Mouse (Mus musculus): ENCODE measurements around the gene B4galt4. TPM values are rescaled to one million over a fixed set of nuclear protein-coding genes. Genes with fewer than 3 reads are reported as not detected.

The B4galt4 gene
- polyA plus RNA-seq, 2 experiments, result 18.7 to 30.9 TPM

DNA sequence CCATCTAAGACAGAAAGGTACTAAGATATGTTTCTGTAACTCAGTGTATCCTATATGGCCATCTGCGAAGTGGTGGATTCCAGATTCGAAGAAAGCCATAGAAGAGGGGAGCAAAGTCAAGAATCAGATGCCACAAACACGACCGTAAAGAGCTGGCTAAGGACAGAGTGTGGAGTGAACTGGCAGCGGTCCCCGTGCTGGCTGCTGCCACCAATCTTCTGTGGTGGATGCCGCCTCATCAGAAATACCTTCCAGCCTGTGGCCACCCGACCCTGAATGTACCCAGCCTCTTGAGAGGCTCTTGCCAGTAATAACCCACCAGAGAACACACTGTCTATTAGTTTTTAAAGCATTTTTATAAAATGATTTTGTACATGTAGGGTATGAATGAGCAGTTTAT lies 26.3 kb downstream of the B4galt4 start:
- Histone ChIP-seq H3K27ac (replicated peaks; ENCODE audit: low read depth, low read length) (no peak overlapping the region), H3K4me3 (replicated peaks; ENCODE audit: low read length) (no peak overlapping the region), H3K9me3 (ENCODE audit: control insufficient read depth, low read length) (no peaks in the 10 kb centered on the region), H3K27me3 (ENCODE audit: control insufficient read depth, insufficient read depth, low read length) (no peaks in the 10 kb centered on the region), H3K4me1 (ENCODE audit: control insufficient read depth, insufficient read depth, low read length) (no peaks in the 10 kb centered on the region), H3K4me2 (replicated peaks; ENCODE audit: low read depth, low read length, severe bottlenecking) (no peak overlapping the region), H3K9ac (ENCODE audit: low read depth, low read length, severe bottlenecking) (no peak overlapping the region), H3K36me3 (ENCODE audit: control insufficient read depth, insufficient read depth, low read length) (peaks cover 40% of the 10 kb centered on the region)
- ATAC-seq (ENCODE audit: low FRiP score, low read depth) (no peak), DNase-seq (ENCODE audit: low spot score) (no peak)
- 91% methylated on average over 8 of the region's 8 CpGs for WGBS
- no peak for TF ChIP-seq POLR2A (IDR thresholded peaks at IDR 0.05; ENCODE audit: borderline replicate concordance, extremely low read depth, insufficient read depth, insufficient read length)

DNA sequence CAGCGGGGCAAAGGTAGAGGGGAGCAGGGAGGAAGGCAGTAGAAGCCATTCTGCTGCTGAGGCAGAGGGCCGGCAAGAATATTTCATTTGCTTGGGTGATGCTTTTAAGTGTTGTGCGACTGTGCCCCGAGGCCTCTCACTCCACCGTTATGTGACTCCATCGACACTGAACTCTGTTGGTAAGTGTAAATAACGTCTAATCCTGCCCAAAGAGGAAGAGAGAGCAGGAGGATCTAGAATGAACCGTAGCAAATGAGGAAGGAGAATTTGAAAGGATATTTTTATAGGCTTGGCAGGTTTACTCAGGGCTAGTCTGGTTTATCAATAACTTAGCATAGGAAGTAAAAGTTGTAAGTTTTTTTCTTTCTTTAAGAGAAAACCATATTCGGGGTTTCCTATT lies 27.5 kb downstream of the B4galt4 start:
- ATAC-seq (ENCODE audit: low FRiP score, low read depth) (no peak), DNase-seq (ENCODE audit: low spot score) (no peak)
- Histone ChIP-seq H3K27ac (replicated peaks; ENCODE audit: low read depth, low read length) (no peak overlapping the region), H3K9me3 (ENCODE audit: control insufficient read depth, low read length) (no peaks in the 10 kb centered on the region), H3K4me1 (ENCODE audit: control insufficient read depth, insufficient read depth, low read length) (no peaks in the 10 kb centered on the region), H3K4me2 (replicated peaks; ENCODE audit: low read depth, low read length, severe bottlenecking) (no peak overlapping the region), H3K36me3 (ENCODE audit: control insufficient read depth, insufficient read depth, low read length) (peaks cover 37% of the 10 kb centered on the region), H3K27me3 (ENCODE audit: control insufficient read depth, insufficient read depth, low read length) (no peaks in the 10 kb centered on the region), H3K9ac (ENCODE audit: low read depth, low read length, severe bottlenecking) (no peak overlapping the region), H3K4me3 (replicated peaks; ENCODE audit: low read length) (no peak overlapping the region)
- 72% methylated on average over 9 of the region's 9 CpGs for WGBS
- no peak for TF ChIP-seq POLR2A (IDR thresholded peaks at IDR 0.05; ENCODE audit: borderline replicate concordance, extremely low read depth, insufficient read depth, insufficient read length)

DNA sequence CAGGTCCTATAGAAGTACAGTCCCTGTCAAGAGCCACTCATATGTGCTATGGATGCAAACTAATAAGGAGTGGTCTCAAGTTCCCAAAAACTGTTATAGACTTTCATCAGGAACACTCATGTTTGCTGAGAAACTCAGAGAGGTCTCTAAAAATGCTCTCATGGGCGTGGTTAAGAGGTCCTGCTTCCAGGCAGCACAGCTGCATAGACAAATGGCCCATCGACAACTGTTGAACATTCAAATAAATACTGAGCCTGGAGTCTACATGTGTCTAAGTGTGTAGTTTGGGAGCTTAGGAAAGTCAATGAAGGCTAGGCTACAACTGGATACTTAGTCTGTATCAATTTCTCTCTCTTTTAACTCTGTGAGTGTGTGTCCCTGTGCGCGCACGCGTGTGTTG lies 29.1 kb downstream of the B4galt4 start:
- DNase-seq (ENCODE audit: low spot score) (no peak), ATAC-seq (ENCODE audit: low FRiP score, low read depth) (no peak; the same call in 1 of the 2 replicates)
- TF ChIP-seq POLR2A (IDR thresholded peaks at IDR 0.05; ENCODE audit: borderline replicate concordance, extremely low read depth, insufficient read depth, insufficient read length), result no peak
- Histone ChIP-seq H3K4me1 (ENCODE audit: control insufficient read depth, insufficient read depth, low read length) (no peaks in the 10 kb centered on the region), H3K9ac (ENCODE audit: low read depth, low read length, severe bottlenecking) (no peak overlapping the region), H3K9me3 (ENCODE audit: control insufficient read depth, low read length) (no peaks in the 10 kb centered on the region), H3K4me3 (replicated peaks; ENCODE audit: low read length) (no peak overlapping the region), H3K27me3 (ENCODE audit: control insufficient read depth, insufficient read depth, low read length) (no peaks in the 10 kb centered on the region), H3K36me3 (ENCODE audit: control insufficient read depth, insufficient read depth, low read length) (peaks cover 27% of the 10 kb centered on the region), H3K4me2 (replicated peaks; ENCODE audit: low read depth, low read length, severe bottlenecking) (no peak overlapping the region), H3K27ac (replicated peaks; ENCODE audit: low read depth, low read length) (no peak overlapping the region)
- WGBS, result 94% methylated on average over 6 of the region's 6 CpGs

DNA sequence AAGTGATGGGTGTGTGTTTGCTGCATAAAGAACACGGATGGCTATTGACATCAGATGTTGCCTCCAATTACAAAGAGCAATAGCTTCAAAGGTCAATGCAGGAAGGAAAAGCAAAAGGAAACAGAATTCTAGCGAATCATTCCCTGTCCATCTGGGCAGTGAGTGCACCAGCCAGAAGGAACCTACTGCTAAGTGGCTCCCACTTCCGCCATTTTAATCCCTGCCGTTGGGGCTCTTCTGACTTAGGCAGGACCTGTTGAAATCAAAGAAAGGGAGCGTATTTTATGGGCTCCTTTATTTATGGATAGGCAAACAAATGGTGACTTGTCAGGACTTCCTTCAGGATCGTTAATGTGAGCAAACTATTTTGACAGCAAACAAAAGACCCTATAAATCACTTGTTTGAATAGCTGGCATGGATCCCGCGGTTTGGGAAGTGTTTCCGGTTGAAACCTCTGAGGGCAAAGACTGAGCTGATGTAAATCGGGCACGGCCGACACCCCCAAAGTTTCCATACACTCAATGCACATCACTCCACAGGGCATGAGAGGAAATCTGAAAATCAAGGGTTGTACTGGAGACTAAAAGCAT lies 30.9 kb downstream of the B4galt4 start:
- Histone ChIP-seq H3K9ac (ENCODE audit: low read depth, low read length, severe bottlenecking) (no peak overlapping the region), H3K36me3 (ENCODE audit: control insufficient read depth, insufficient read depth, low read length) (peaks cover 12% of the 10 kb centered on the region), H3K4me1 (ENCODE audit: control insufficient read depth, insufficient read depth, low read length) (no peaks in the 10 kb centered on the region), H3K9me3 (ENCODE audit: control insufficient read depth, low read length) (no peaks in the 10 kb centered on the region), H3K27me3 (ENCODE audit: control insufficient read depth, insufficient read depth, low read length) (no peaks in the 10 kb centered on the region), H3K27ac (replicated peaks; ENCODE audit: low read depth, low read length) (no peak overlapping the region), H3K4me3 (replicated peaks; ENCODE audit: low read length) (no peak overlapping the region), H3K4me2 (replicated peaks; ENCODE audit: low read depth, low read length, severe bottlenecking) (no peak overlapping the region)
- WGBS, result 36% methylated on average over 12 of the region's 12 CpGs
- DNase-seq (ENCODE audit: low spot score) (no peak), ATAC-seq (ENCODE audit: low FRiP score, low read depth) (no peak)
- no peak for TF ChIP-seq POLR2A (IDR thresholded peaks at IDR 0.05; ENCODE audit: borderline replicate concordance, extremely low read depth, insufficient read depth, insufficient read length)

DNA sequence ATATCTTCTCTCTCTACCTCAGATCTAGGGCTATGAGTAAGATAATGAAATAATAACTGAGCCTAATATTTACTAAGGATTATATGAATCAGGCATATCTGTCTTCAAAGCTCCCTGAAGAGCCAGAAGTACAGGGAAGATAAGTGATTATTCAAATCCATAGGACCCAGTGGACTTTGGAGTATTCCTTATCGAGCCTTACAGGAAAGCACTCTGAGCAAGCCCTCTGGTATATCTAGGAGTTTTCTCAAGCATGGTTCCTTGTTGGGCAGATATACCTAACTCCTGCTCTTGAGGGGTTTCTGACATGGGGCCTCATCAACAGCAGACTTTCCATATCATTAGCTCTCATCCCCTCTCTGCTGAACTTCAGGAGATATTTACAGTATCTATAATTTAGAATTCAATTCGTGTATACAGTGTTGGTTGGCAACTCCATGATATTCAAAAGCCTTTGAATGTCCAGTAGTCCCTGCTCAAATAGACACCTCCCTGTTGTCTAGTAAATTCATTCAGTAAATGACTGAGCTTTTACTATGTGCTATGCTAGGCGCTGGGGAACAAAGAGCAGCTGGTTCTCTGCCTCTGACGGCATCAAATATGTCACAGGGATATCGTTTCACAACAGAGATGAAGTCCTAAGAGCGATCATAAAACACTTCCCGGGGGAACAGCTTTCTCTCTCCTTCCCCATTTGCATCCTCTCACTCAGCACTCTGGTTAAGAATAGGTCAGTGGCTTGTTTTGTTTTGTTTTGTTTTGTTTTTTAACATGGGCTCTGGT lies 33.1 kb downstream of the B4galt4 start:
- DNase-seq (ENCODE audit: low spot score), result no peak
- Histone ChIP-seq H3K4me3 (replicated peaks; ENCODE audit: low read length) (no peak overlapping the region), H3K9me3 (ENCODE audit: control insufficient read depth, low read length) (no peaks in the 10 kb centered on the region), H3K4me1 (ENCODE audit: control insufficient read depth, insufficient read depth, low read length) (no peaks in the 10 kb centered on the region), H3K9ac (ENCODE audit: low read depth, low read length, severe bottlenecking) (no peak overlapping the region), H3K4me2 (replicated peaks; ENCODE audit: low read depth, low read length, severe bottlenecking) (no peak overlapping the region), H3K27ac (replicated peaks; ENCODE audit: low read depth, low read length) (no peak overlapping the region), H3K27me3 (ENCODE audit: control insufficient read depth, insufficient read depth, low read length) (no peaks in the 10 kb centered on the region), H3K36me3 (ENCODE audit: control insufficient read depth, insufficient read depth, low read length) (no peaks in the 10 kb centered on the region)
- WGBS, result 42% methylated on average over 7 of the region's 7 CpGs
- TF ChIP-seq POLR2A (IDR thresholded peaks at IDR 0.05; ENCODE audit: borderline replicate concordance, extremely low read depth, insufficient read depth, insufficient read length), result no peak
- ATAC-seq (ENCODE audit: low FRiP score, low read depth), result no peak

Data from limb, embryonic 14.5 days (tissue).